Mouse (Mus musculus) CH12.LX (cell line): ENCODE results near the gene 1700018B08Rik.

Source experiments
- E2F4 ChIP-seq: IDR thresholded peaks from 2 replicates; pipeline ENCODE4 v1.6.1; 2011; ENCODE audit warnings: low read depth, low read length, improper control_type of control experiment; ENCODE audit not compliant: insufficient replicate concordance
- EP300 ChIP-seq: IDR thresholded peaks from 2 replicates; pipeline ENCODE4 v1.6.1; 2011; ENCODE audit warnings: low read length, improper control_type of control experiment
- NELFE ChIP-seq: IDR thresholded peaks from 2 replicates; pipeline ENCODE4 v1.6.1; 2011; ENCODE audit warnings: low read depth, low read length, improper control_type of control experiment
- ZC3H11A ChIP-seq: IDR thresholded peaks from 2 replicates; pipeline ENCODE4 v1.6.1; 2012; ENCODE audit warnings: low read depth, mild to moderate bottlenecking, inconsistent platforms, low read length, improper control_type of control experiment

- TF ChIP-seq EP300 (no peak), NELFE (no peak), E2F4 (no peak), ZC3H11A (no peak)
Observed at GRCm38 (mm10) chr8:121573275-121573674, 29.2 kb upstream of the 1700018B08Rik start.
